Mouse (Mus musculus): ENCODE results near the gene Timp4.
"Not testable (repeated sequence)": the region's sequence is repeated elsewhere in the genome, so short reads cannot be mapped to it uniquely, and the experiment has no call there.

Gene Timp4

DNA sequence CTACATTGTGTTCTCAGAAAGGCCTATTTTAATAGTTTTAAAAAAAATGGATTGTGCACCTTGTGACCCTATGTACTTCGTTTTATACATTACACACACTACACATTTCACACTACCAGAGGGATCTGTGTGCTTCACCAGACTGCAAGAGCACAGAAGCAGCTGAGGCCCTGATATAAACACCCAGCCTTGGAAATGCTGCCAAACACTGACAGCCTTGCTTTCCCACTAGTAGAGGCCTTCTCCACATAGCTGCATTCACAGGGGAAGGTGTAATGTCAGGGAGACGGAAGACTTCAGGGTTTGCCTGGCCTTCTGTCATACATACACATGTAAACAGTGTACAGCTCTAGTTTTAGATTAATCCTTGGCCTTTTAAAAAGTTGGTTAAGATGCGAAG lies 3.2 kb upstream of the Timp4 start:
- no peak for DNase-seq (ENCODE audit: low read depth, low spot score)

- DNase-seq (ENCODE audit: low read depth, low spot score) = no peak
Measured at GRCm38 (mm10) chr6:115251531-115251985, 447 bp downstream of the Timp4 start.

GRCm38 (mm10) chr6:115245500-115246058 lies 6.4 kb downstream of the Timp4 start:
- peak; percentile 87 for DNase-seq (ENCODE audit: low read depth, low spot score)

- DNase-seq (ENCODE audit: low read depth, low spot score) = peak; percentile 92
Measured at GRCm38 (mm10) chr6:115244222-115244621, 7.8 kb downstream of the Timp4 start.

DNA sequence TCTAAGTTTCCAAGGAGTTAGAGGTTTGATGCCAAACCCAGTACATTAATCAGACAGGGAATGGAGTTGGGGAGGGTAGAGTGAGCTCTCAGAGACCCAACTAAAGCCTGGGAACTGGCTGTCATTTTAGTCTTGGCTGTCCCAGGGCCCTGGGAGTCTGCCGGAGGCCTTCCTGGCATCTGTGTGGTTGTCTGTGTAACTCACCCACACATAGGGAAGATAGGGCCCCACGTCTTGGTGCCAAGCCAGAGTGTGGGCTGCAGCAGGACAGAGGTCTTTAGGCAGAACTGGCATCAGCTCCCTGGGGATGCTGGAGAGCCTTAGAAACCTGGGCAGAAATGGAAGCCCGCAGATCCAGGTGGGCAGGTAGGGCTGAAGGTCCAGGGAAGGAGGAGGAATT lies 10.1 kb downstream of the Timp4 start:
- DNase-seq (ENCODE audit: low read depth, low spot score) = no peak

GRCm38 (mm10) chr6:115241131-115241699 lies 10.8 kb downstream of the Timp4 start:
- DNase-seq (ENCODE audit: low read depth, low spot score) = peak; percentile 30

- DNase-seq (ENCODE audit: low read depth, low spot score) = not testable (repeated sequence)
Measured at GRCm38 (mm10) chr6:115240431-115240830, 11.6 kb downstream of the Timp4 start.

- DNase-seq (ENCODE audit: low read depth, low spot score) = peak; percentile 80
Measured at GRCm38 (mm10) chr6:115239335-115239734, 12.7 kb downstream of the Timp4 start.

GRCm38 (mm10) chr6:115238031-115239027 lies 13.7 kb downstream of the Timp4 start:
- peak; percentile 96 for DNase-seq (ENCODE audit: low read depth, low spot score)

- DNase-seq (ENCODE audit: low read depth, low spot score) = no peak
Measured at GRCm38 (mm10) chr6:115232562-115232961, 19.4 kb downstream of the Timp4 start.

- DNase-seq (ENCODE audit: low read depth, low spot score) = no peak
Measured at GRCm38 (mm10) chr6:115231836-115232235, 20.2 kb downstream of the Timp4 start.

DNA sequence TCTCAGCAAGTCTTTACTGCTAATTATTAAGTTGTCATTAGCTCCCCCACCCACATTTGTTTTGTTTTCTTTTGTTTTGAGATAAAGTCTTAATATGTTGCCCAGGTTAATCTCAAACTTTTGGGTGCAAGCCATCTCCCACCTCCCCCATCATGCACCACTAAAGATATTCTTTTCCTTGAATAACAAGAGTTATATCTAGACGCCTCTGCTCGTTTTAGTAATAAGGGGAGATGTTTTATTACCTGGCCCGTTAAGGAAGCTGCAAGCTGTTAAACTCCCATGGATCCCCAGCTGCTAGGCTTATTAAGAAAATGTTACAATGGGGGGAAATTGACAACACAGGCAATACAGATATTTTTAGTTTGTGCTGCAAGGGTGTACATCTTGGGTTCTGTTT lies 21.4 kb downstream of the Timp4 start:
- DNase-seq (ENCODE audit: low read depth, low spot score) = no peak

GRCm38 (mm10) chr6:115227529-115227928 lies 24.5 kb downstream of the Timp4 start:
- peak; percentile 95 for DNase-seq (ENCODE audit: low read depth, low spot score)

- no peak for DNase-seq (ENCODE audit: low read depth, low spot score)
Measured at GRCm38 (mm10) chr6:115227043-115227442, 25.0 kb downstream of the Timp4 start, which contains the start of gene Gm17482. Gm17482 (plus strand) TSS chr6:115227343.

DNA sequence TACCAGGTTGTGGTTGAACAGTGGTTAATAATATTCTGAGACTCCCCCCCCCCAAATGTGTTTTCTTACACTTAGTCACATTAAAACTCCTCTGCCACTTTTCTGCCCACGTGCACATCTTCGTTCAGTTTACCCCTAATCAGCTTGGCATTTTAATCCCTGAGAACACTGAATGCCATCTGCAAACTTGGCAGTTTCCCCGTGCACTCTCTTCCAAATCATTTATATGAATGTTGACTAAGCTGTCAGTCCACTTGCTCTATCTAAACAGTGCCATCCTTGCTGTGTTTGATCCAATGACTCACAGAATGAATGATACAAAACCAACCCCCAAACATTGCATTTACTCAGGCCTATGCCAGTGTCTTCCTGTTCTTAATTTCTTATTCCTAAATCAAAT lies 26.5 kb downstream of the Timp4 start:
- peak; percentile 94 for DNase-seq (ENCODE audit: low read depth, low spot score)

GRCm38 (mm10) chr6:115221215-115221641 lies 30.8 kb downstream of the Timp4 start:
- peak; percentile 95 for DNase-seq (ENCODE audit: low read depth, low spot score)

- no peak for DNase-seq (ENCODE audit: low read depth, low spot score)
Measured at GRCm38 (mm10) chr6:115213129-115213528, 38.9 kb downstream of the Timp4 start.

GRCm38 (mm10) chr6:115212132-115212903 lies 39.7 kb downstream of the Timp4 start:
- no peak for DNase-seq (ENCODE audit: low read depth, low spot score)

DNA sequence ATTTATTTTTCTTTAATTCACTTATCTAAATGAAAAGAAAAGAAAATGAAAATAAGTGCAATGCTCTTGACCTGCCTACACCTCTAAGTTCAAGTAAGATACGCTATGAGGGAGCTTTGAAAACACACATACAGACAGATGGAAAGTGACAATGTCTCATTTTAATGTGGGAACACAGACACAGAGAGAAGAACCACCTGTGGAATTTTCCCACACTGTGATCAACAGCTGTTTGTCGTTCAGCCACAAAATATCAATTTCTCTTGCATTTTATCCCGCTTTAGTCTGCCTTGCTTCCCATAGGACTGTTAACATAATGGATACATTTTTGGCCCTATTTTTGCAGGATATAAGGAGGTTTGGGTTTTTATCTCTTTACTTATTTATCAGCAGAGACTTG lies 41.2 kb downstream of the Timp4 start:
- DNase-seq (ENCODE audit: low read depth, low spot score) = no peak

- DNase-seq (ENCODE audit: low read depth, low spot score) = peak; percentile 80
Measured at GRCm38 (mm10) chr6:115210187-115210586, 41.8 kb downstream of the Timp4 start.

DNA sequence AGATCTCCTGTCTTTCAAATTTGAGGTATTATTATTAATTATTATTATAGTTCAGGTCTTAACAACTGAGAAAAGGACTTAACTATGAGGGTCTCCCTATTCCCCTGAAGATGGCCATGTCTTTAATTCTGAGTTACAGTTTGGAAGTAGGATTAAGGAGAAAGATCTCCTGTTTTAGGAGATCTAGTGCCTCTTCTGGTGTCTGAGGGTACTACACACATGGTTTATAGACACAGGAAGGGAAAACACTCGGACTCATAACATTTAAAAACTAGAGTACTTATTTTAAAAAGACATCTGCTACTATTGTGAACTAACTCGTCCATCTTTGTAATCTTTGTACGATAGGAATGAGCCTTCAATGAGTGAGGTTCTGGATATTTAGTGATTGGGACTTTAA lies 49.0 kb downstream of the Timp4 start:
- DNase-seq (ENCODE audit: low read depth, low spot score) = no peak

Data from brain, adult 2 months (tissue).